In genomic region chr17:31297521-31297939, GRCm38 (mm10) we compare ENCODE assay signal across 1 mouse cellular context.
TF ChIP-seq lines count a peak whose summit lies in the region.

No protein-coding gene starts in this region.

TF ChIP-seq in MEL, 35 proteins besides CTCF, POLR2A, EP300 and RAD21 (continued from another document):
- peak; percentile 94 for TF ChIP-seq SIN3A (IDR thresholded peaks at IDR 0.05; ENCODE audit: low read length)
TF ChIP-seq in MEL: peak in this region for 13.
